Mouse (Mus musculus) heart, postnatal 0 days (tissue): ENCODE data around the gene Ccdc93. TPM values are rescaled to one million over a fixed set of nuclear protein-coding genes. Genes with fewer than 3 reads are reported as not detected.

ENCODE experiments used
- ATAC-seq: fragments of 200-750 bp; cut with Nextera tagmentation; 2 replicates; pipeline ENCODE4 v1.8.0; 2017; ENCODE audit warnings: low read depth, moderate number of reproducible peaks, moderate library complexity; ENCODE audit not compliant: insufficient read depth
- DNase-seq: peaks from one replicate; pipeline ENCODE4 v3.0.0-alpha.2; 2016; ENCODE audit warnings: low spot score
- H3K27ac ChIP-seq: fragments of 300-500 bp; sonication (generic); 2 replicates; pipeline ENCODE4 v1.5.1; 2014; ENCODE audit warnings: low read depth, mild to moderate bottlenecking
- H3K27me3 ChIP-seq: fragments of 300-500 bp; sonication (generic); 2 replicates; pipeline ENCODE4 v1.6.1; 2014; ENCODE audit warnings: low read length, mixed read lengths; ENCODE audit not compliant: control insufficient read depth, insufficient read depth
- H3K36me3 ChIP-seq: fragments of 300-500 bp; sonication (generic); replicated peaks from 2 replicates; pipeline ENCODE4 v1.6.1; 2014; ENCODE audit warnings: low read length, mixed read lengths; ENCODE audit not compliant: control insufficient read depth, insufficient read depth
- H3K4me1 ChIP-seq: fragments of 300-500 bp; sonication (generic); 2 replicates; pipeline ENCODE4 v1.6.1; 2014; ENCODE audit warnings: antibody characterized with exemption; ENCODE audit not compliant: control insufficient read depth, insufficient read depth
- H3K4me2 ChIP-seq: fragments of 300-500 bp; sonication (generic); 2 replicates; pipeline ENCODE4 v1.6.1; 2014; ENCODE audit warnings: low read depth, mild to moderate bottlenecking, low read length, moderate library complexity
- H3K4me3 ChIP-seq: fragments of 300-500 bp; sonication (generic); 2 replicates; pipeline ENCODE4 v1.5.1; 2014; ENCODE audit warnings: low read depth, low read length
- H3K9ac ChIP-seq: fragments of 300-500 bp; sonication (generic); replicated peaks from 2 replicates; pipeline ENCODE4 v1.6.1; 2014; ENCODE audit warnings: low read depth, low read length, mixed read lengths
- H3K9me3 ChIP-seq: fragments of 300-500 bp; sonication (generic); replicated peaks from 2 replicates; pipeline ENCODE4 v1.6.1; 2016; ENCODE audit warnings: low read length; ENCODE audit not compliant: control insufficient read depth
- CTCF ChIP-seq: IDR thresholded peaks from 2 replicates; pipeline ENCODE4 v1.5.1; 2016; ENCODE audit warnings: antibody characterized with exemption, control low read depth, low read depth
- EP300 ChIP-seq: IDR thresholded peaks from 2 replicates; pipeline ENCODE4 v1.6.1; 2016; ENCODE audit warnings: antibody characterized with exemption, low read depth
- WGBS: fragments of 180-500 bp; shearing (Covaris S2); extraction: QIAGEN DNeasy Blood & Tissue Kit; methylation state at CpG from one replicate; pipeline ENCODE4 v1.1.7; 2014; 5-methylcytosine and 5-hydroxymethylcytosine counted together
- polyA plus RNA-seq: library from polyadenylated mRNA; unstranded; fragments of >200 nt; fragmentation: Nextera tagmentation; extraction: Ambion mirVana; gene quantifications from 2 replicates; pipeline ENCODE4 v1.2.1, GENCODE M21; 2015
- total RNA-seq: library from RNA; depleted of rRNA; stranded (reverse); fragments of >200 nt; gene quantifications from 2 replicates; pipeline ENCODE4 v1.2.3, GENCODE M21; 2014; ENCODE audit warnings: low replicate concordance

Ccdc93 gene
- total and polyA plus RNA-seq, 2 experiments from 2014 or later: 3.9 to 4.5 TPM

GRCm38 (mm10) chr1:121430183-121430937 lies 489 bp upstream of the Ccdc93 start:
- H3K9ac ChIP-seq: no peak overlapping the region

GRCm38 (mm10) chr1:121435981-121436380 lies 5.1 kb downstream of the Ccdc93 start:
- peaks cover 5% of the 10 kb centered on the region; the same call in 1 of the 2 replicates for H3K4me1 ChIP-seq
- no peak overlapping the region for H3K4me3 ChIP-seq
- no peak overlapping the region for H3K9ac ChIP-seq
- ATAC-seq (no peak), DNase-seq (no peak)
- H3K9me3 ChIP-seq: no peaks in the 10 kb centered on the region
- TF ChIP-seq EP300: no peak
- no peak for TF ChIP-seq CTCF
- H3K27me3 ChIP-seq: no peaks in the 10 kb centered on the region
- no peak overlapping the region for H3K4me2 ChIP-seq
- H3K36me3 ChIP-seq: peaks cover 36% of the 10 kb centered on the region
- WGBS: 90% methylated on average over 7 of the region's 7 CpGs
- H3K27ac ChIP-seq: no peak overlapping the region

More at GRCm38 (mm10) chr1:121430183-121430937, 489 bp upstream of the Ccdc93 start:
- no peak overlapping the region for H3K27ac ChIP-seq
- H3K4me3 ChIP-seq: peak overlapping the region; percentile 94
- no peaks in the 10 kb centered on the region for H3K36me3 ChIP-seq
- peak overlapping the region; percentile 99 for H3K4me2 ChIP-seq
- peaks cover 5% of the 10 kb centered on the region; the same call in 1 of the 2 replicates for H3K4me1 ChIP-seq
- ATAC-seq (no peak), DNase-seq (no peak)
- no peaks in the 10 kb centered on the region for H3K27me3 ChIP-seq
- H3K9me3 ChIP-seq: no peaks in the 10 kb centered on the region
- WGBS: 24% methylated on average over 6 of the region's 6 CpGs
- no peak for TF ChIP-seq CTCF
- no peak for TF ChIP-seq EP300

- Histone ChIP-seq H3K9me3 (no peaks in the 10 kb centered on the region), H3K4me1 (no peaks in the 10 kb centered on the region), H3K4me3 (no peak overlapping the region), H3K4me2 (no peak overlapping the region), H3K27me3 (no peaks in the 10 kb centered on the region), H3K9ac (no peak overlapping the region), H3K36me3 (peaks cover 71% of the 10 kb centered on the region), H3K27ac (no peak overlapping the region)
- 65% methylated on average over 13 of the region's 13 CpGs for WGBS
- ATAC-seq (peak; percentile 47; the same call in 1 of the 2 replicates), DNase-seq (peak; percentile 45)
- TF ChIP-seq EP300 (no peak), CTCF (peak; percentile 75)
Measured at GRCm38 (mm10) chr1:121440535-121441381, 9.9 kb downstream of the Ccdc93 start.

- Histone ChIP-seq H3K36me3 (peaks cover 81% of the 10 kb centered on the region), H3K9me3 (no peaks in the 10 kb centered on the region), H3K4me1 (no peaks in the 10 kb centered on the region), H3K27ac (no peak overlapping the region), H3K4me2 (no peak overlapping the region), H3K4me3 (no peak overlapping the region), H3K9ac (no peak overlapping the region), H3K27me3 (no peaks in the 10 kb centered on the region)
- 92% methylated on average over 6 of the region's 6 CpGs for WGBS
- no peak for DNase-seq
- ATAC-seq: no peak
- no peak for TF ChIP-seq EP300
- TF ChIP-seq CTCF: no peak
Measured at GRCm38 (mm10) chr1:121444147-121444546, 13.3 kb downstream of the Ccdc93 start.

DNA sequence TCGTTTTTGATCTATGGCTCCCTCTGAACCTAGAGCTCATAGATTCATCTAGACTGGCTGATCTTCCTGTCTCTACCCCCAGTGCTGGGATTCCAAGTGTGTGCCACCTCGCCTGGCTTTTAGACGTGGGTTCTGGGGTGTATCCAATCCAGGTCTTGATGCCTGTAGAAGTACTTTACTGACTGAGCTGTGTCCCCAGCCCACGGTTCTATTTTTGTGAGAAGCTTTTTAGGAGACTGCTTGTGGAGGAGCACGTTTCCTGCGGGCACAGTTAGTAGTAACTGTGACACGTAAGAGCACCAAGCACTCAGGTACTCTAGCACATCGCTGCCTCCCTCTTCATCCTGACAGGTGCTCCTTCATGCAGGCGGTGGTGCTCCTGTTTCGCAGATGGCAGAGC lies 16.4 kb downstream of the Ccdc93 start:
- WGBS: 90% methylated on average over 10 of the region's 10 CpGs
- Histone ChIP-seq H3K27ac (no peak overlapping the region), H3K9ac (no peak overlapping the region), H3K4me1 (no peaks in the 10 kb centered on the region), H3K9me3 (no peaks in the 10 kb centered on the region), H3K4me3 (no peak overlapping the region), H3K4me2 (no peak overlapping the region), H3K27me3 (no peaks in the 10 kb centered on the region), H3K36me3 (peaks cover 79% of the 10 kb centered on the region)
- TF ChIP-seq EP300 (no peak), CTCF (no peak)
- DNase-seq (no peak), ATAC-seq (no peak)
